Mouse (Mus musculus) bone marrow macrophage, adult 2 months (primary cell): ENCODE measurements around the gene Rab9b.

Experiments used
- CTCF ChIP-seq: IDR thresholded peaks from 2 replicates; pipeline ENCODE4 v1.5.1; 2012; ENCODE audit warnings: low read depth, mild to moderate bottlenecking, low read length, moderate library complexity
- POLR2A ChIP-seq: IDR thresholded peaks from 2 replicates; pipeline ENCODE4 v1.6.1; 2012; ENCODE audit warnings: mild to moderate bottlenecking, low read depth, low read length, borderline replicate concordance

GRCm38 (mm10) chrX:136825016-136825415, 43.5 kb downstream of the Rab9b start:
- TF ChIP-seq CTCF = no peak
- no peak for TF ChIP-seq POLR2A
